Mouse (Mus musculus) limb, embryonic 11.5 days (tissue): ENCODE measurements around the gene Grip1. TPM values are rescaled to one million over a fixed set of nuclear protein-coding genes. Genes with fewer than 3 reads are reported as not detected.

Source experiments
- ATAC-seq: fragments of 200-750 bp; cut with Nextera tagmentation; 2 replicates; pipeline ENCODE4 v1.8.0; 2017; ENCODE audit warnings: low read depth; ENCODE audit not compliant: insufficient number of reproducible peaks, low FRiP score, low TSS enrichment
- DNase-seq: peaks from one replicate; pipeline ENCODE4 v3.0.0-alpha.2; 2015; ENCODE audit warnings: low spot score
- H3K27ac ChIP-seq: fragments of 300-500 bp; sonication (generic); replicated peaks from 2 replicates; pipeline ENCODE4 v1.5.1; 2014; ENCODE audit warnings: low read depth, mild to moderate bottlenecking, low read length
- H3K27me3 ChIP-seq: fragments of 300-500 bp; sonication (generic); 2 replicates; pipeline ENCODE4 v1.6.1; 2014; ENCODE audit warnings: mild to moderate bottlenecking, low read length, mixed read lengths; ENCODE audit not compliant: control insufficient read depth, insufficient read depth
- H3K36me3 ChIP-seq: fragments of 300-500 bp; sonication (generic); 2 replicates; pipeline ENCODE4 v1.6.1; 2014; ENCODE audit warnings: mild to moderate bottlenecking, low read length, moderate library complexity, mixed read lengths; ENCODE audit not compliant: control insufficient read depth, insufficient read depth
- H3K4me1 ChIP-seq: fragments of 300-500 bp; sonication (generic); 2 replicates; pipeline ENCODE4 v1.6.1; 2014; ENCODE audit warnings: low read length, mixed read lengths; ENCODE audit not compliant: control insufficient read depth, insufficient read depth
- H3K4me2 ChIP-seq: fragments of 300-500 bp; sonication (generic); 2 replicates; pipeline ENCODE4 v1.6.1; 2014; ENCODE audit warnings: low read depth, mild to moderate bottlenecking, moderate library complexity; ENCODE audit not compliant: severe bottlenecking
- H3K4me3 ChIP-seq: fragments of 300-500 bp; sonication (generic); 2 replicates; pipeline ENCODE4 v1.5.1; 2014; ENCODE audit warnings: low read depth, low read length
- H3K9ac ChIP-seq: fragments of 300-500 bp; sonication (generic); 2 replicates; pipeline ENCODE4 v1.6.1; 2014; ENCODE audit warnings: mild to moderate bottlenecking, low read length
- H3K9me3 ChIP-seq: fragments of 300-500 bp; sonication (generic); 2 replicates; pipeline ENCODE4 v1.6.1; 2016; ENCODE audit warnings: low read length; ENCODE audit not compliant: control insufficient read depth
- WGBS: fragments of 180-500 bp; shearing (Covaris S2); extraction: QIAGEN DNeasy Blood & Tissue Kit; methylation state at CpG from one replicate; pipeline ENCODE4 v1.1.7; 2014; 5-methylcytosine and 5-hydroxymethylcytosine counted together
- polyA plus RNA-seq: library from polyadenylated mRNA; unstranded; fragments of >200 nt; fragmentation: Nextera tagmentation; extraction: Ambion mirVana; gene quantifications from 2 replicates; pipeline ENCODE4 v1.2.1, GENCODE M21; 2014

Gene Grip1
- polyA plus RNA-seq, 1 experiment from 2014 or later, result 3.7 TPM

DNA sequence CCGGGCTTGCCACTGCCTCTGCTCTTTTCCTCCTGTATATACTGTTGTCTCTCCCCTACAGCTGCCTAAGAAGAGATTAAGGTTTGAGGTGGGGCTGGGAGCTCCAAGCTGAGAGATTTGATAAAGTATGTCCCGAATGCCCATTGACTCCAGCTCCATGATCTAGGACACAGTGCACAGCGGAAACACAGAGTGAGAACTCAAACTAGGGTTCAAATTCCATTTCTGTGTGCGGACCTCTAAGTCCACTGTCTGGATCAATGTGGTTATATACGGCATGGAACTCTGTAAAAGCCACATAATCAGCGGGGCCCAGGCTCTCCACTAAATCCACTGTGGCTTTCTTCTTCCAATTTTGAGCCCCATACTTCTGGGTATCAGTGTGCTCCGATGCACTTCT is 26.0 kb upstream of the Grip1 start:
- Histone ChIP-seq H3K36me3 (no peaks in the 10 kb centered on the region), H3K27ac (no peak overlapping the region), H3K9me3 (no peaks in the 10 kb centered on the region), H3K4me1 (no peaks in the 10 kb centered on the region), H3K4me2 (no peak overlapping the region), H3K9ac (no peak overlapping the region), H3K4me3 (no peak overlapping the region), H3K27me3 (no peaks in the 10 kb centered on the region)
- ATAC-seq (no peak), DNase-seq (no peak)
- WGBS, result 93% methylated on average over 7 of the region's 7 CpGs

DNA sequence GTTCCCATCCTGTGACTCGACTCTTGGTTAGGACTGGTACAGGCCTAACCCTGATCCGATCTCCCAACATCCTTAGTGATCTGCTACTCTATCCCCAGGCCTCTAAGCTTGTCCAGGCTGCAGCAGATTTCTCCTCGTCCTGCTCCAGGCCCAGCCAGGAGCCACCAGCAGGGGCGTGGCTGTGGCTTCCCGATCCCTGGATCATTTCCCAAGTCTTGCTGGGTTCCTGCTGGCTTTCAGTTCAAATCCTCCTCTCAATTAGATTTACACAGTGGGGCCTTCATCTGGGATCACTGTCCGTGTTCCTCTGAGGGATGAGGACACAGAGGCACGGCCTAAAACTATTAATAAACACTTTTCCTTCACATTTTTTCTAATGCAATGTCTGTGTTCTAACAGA is 25.5 kb upstream of the Grip1 start:
- Histone ChIP-seq H3K4me2 (no peak overlapping the region), H3K9ac (no peak overlapping the region), H3K27ac (no peak overlapping the region), H3K27me3 (no peaks in the 10 kb centered on the region), H3K4me1 (no peaks in the 10 kb centered on the region), H3K4me3 (no peak overlapping the region), H3K36me3 (no peaks in the 10 kb centered on the region), H3K9me3 (no peaks in the 10 kb centered on the region)
- DNase-seq (no peak), ATAC-seq (no peak)
- WGBS, result 69% methylated on average over 7 of the region's 7 CpGs

GRCm38 (mm10) chr10:119430240-119430639 is 23.4 kb upstream of the Grip1 start:
- H3K4me2 ChIP-seq, result no peak overlapping the region
- H3K9me3 ChIP-seq, result no peaks in the 10 kb centered on the region
- H3K27me3 ChIP-seq, result no peaks in the 10 kb centered on the region
- DNase-seq (no peak), ATAC-seq (no peak)
- H3K36me3 ChIP-seq, result no peaks in the 10 kb centered on the region
- 80% methylated on average over 7 of the region's 7 CpGs for WGBS
- no peaks in the 10 kb centered on the region for H3K4me1 ChIP-seq
- no peak overlapping the region for H3K27ac ChIP-seq
- no peak overlapping the region for H3K4me3 ChIP-seq
- no peak overlapping the region for H3K9ac ChIP-seq

DNA sequence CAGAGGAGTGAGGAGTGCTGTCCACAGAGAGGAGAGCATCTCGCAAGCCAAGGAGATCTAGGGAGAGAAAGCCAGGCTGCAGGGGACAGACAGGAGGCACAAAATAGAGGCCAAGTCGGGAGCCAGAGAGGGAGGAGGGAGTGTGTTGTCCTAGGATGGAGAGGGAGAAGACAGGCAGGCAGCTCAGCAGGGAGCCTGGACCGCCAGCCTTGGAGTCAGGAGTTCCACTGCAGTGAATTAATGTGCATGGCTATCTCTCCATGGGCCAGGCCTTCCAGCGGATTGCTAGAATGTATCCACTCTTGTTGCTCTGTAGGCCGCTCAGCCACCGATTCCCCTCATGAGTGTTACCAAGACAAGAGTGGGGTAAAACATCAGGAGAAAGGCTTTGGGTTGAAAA is 21.8 kb upstream of the Grip1 start:
- H3K27ac ChIP-seq, result no peak overlapping the region
- H3K9me3 ChIP-seq, result no peaks in the 10 kb centered on the region
- H3K4me2 ChIP-seq, result no peak overlapping the region
- WGBS, result 65% methylated on average over 6 of the region's 6 CpGs
- no peaks in the 10 kb centered on the region for H3K36me3 ChIP-seq
- H3K4me3 ChIP-seq, result no peak overlapping the region
- H3K27me3 ChIP-seq, result no peaks in the 10 kb centered on the region
- no peak overlapping the region for H3K9ac ChIP-seq
- no peaks in the 10 kb centered on the region for H3K4me1 ChIP-seq
- ATAC-seq, result no peak
- DNase-seq, result no peak

GRCm38 (mm10) chr10:119435818-119436217 is 17.8 kb upstream of the Grip1 start:
- ATAC-seq, result no peak
- H3K9ac ChIP-seq, result no peak overlapping the region
- H3K36me3 ChIP-seq, result no peaks in the 10 kb centered on the region
- H3K27me3 ChIP-seq, result no peaks in the 10 kb centered on the region
- no peak overlapping the region for H3K27ac ChIP-seq
- H3K4me2 ChIP-seq, result no peak overlapping the region
- DNase-seq, result no peak
- no peaks in the 10 kb centered on the region for H3K9me3 ChIP-seq
- 90% methylated on average over 7 of the region's 7 CpGs for WGBS
- H3K4me1 ChIP-seq, result no peaks in the 10 kb centered on the region
- no peak overlapping the region for H3K4me3 ChIP-seq

DNA sequence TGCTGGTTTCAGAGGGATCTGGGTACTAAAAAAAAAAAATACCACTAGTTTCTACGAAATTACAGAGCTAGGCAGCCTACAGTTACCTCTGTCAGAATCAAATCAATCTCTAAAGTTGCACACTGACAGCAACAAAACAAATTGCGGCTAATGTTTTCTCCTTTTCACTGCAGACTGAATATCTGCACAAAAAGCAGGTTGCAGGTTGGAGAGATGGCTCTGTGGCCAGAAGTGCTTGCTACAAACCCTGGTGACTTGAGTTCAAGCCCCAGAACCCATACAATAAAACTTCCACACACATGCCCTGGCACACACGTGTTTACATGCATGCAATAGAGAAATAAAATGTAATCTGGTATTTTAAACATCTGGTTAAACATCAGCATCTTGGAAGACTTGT is 16.3 kb upstream of the Grip1 start:
- ATAC-seq, result no peak
- Histone ChIP-seq H3K27ac (no peak overlapping the region), H3K9me3 (no peaks in the 10 kb centered on the region), H3K27me3 (no peaks in the 10 kb centered on the region), H3K4me1 (no peaks in the 10 kb centered on the region), H3K4me3 (no peak overlapping the region), H3K36me3 (no peaks in the 10 kb centered on the region), H3K4me2 (no peak overlapping the region), H3K9ac (no peak overlapping the region)
- no peak for DNase-seq
- 74% methylated on average over 3 of the region's 3 CpGs for WGBS

DNA sequence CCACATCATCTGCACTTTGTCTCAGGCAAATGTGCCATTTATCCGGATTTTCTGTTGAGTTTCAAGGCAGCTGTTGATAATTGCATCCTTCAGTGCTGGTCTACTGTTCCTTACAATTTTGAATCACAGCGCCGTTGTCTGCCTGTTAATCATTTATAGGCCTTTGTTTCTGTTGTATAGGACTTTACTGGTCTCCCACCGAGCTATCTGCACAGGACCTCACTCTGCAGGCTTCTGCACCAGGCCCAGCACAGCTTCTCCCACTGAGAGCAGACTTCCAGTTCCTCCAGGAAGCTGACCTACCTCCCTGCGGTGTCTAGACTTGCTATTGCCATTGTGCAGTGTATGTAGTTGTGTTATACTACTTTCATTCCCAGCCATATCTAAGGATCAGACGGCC is 11.9 kb upstream of the Grip1 start:
- H3K36me3 ChIP-seq, result no peaks in the 10 kb centered on the region
- no peak overlapping the region for H3K4me3 ChIP-seq
- no peaks in the 10 kb centered on the region for H3K9me3 ChIP-seq
- DNase-seq (no peak), ATAC-seq (no peak)
- no peak overlapping the region for H3K9ac ChIP-seq
- no peaks in the 10 kb centered on the region for H3K27me3 ChIP-seq
- H3K27ac ChIP-seq, result no peak overlapping the region
- H3K4me1 ChIP-seq, result no peaks in the 10 kb centered on the region
- WGBS, result 50% methylated on average over 6 of the region's 6 CpGs
- H3K4me2 ChIP-seq, result no peak overlapping the region

DNA sequence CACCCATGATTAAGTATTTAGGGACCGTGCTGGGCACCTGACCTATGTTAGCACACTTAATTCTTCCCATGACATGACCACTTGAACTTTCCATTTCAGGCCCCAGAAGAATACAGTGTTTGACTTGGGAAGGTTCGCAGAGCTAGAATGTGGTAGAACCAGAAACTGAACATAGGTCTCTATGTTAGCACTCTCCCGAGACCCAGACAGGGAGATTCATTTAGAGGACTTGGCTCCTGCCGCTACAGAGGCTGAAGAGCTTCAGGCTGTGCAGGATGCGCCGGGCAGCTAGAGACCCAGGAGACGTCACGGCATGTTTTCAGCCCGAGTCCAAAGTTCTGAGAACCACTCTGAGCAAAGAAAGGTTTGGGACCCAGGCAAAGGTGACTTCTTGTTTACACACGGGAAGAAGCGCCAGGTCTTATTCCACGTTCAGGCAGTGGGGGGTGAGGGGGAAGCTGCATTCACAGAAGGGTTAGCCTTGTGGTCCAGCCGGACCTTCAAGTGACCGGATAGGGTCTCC is 6.2 kb upstream of the Grip1 start:
- DNase-seq (no peak), ATAC-seq (no peak)
- H3K4me1 ChIP-seq, result no peaks in the 10 kb centered on the region
- H3K4me3 ChIP-seq, result no peak overlapping the region
- 87% methylated on average over 14 of the region's 14 CpGs for WGBS
- no peak overlapping the region for H3K27ac ChIP-seq
- no peak overlapping the region for H3K9ac ChIP-seq
- no peaks in the 10 kb centered on the region for H3K36me3 ChIP-seq
- no peaks in the 10 kb centered on the region for H3K9me3 ChIP-seq
- no peaks in the 10 kb centered on the region for H3K27me3 ChIP-seq
- H3K4me2 ChIP-seq, result no peak overlapping the region

DNA sequence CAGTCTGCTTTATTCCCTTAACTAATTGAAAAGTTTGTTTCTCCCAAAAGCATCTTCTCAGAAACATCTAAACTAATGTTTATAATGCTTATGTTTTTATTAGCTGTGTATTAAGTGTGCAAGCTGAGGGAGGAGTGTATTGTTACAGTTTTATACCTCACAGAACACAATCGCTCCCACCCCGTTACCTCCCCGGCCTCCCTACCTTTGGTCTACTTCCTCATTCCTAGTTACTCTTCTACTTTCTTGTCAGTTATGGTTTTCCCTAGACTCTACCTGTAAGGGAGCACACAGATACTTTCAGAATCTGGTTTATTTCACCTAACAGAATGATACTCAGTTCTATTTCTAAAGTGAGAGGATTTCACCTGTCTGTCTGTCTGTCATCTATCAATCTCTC is 5.7 kb upstream of the Grip1 start:
- Histone ChIP-seq H3K4me2 (no peak overlapping the region), H3K4me1 (no peaks in the 10 kb centered on the region), H3K36me3 (no peaks in the 10 kb centered on the region), H3K27me3 (no peaks in the 10 kb centered on the region), H3K9ac (no peak overlapping the region), H3K4me3 (no peak overlapping the region), H3K9me3 (no peaks in the 10 kb centered on the region), H3K27ac (no peak overlapping the region)
- 93% methylated on average over 3 of the region's 3 CpGs for WGBS
- ATAC-seq, result no peak
- no peak for DNase-seq
